Mouse (Mus musculus) E14TG2a.4 (cell line): ENCODE measurements around the gene Olfr51.

ENCODE experiments used
- CTCF ChIP-seq: conservative IDR thresholded peaks from 2 replicates; pipeline ENCODE4 v1.5.1; 2014; ENCODE audit warnings: low read length
- NANOG ChIP-seq: IDR thresholded peaks from 2 replicates; pipeline ENCODE4 v1.6.1; 2014; ENCODE audit warnings: borderline replicate concordance, low read length, mixed read lengths
- POU5F1 ChIP-seq: IDR thresholded peaks from 2 replicates; pipeline ENCODE4 v1.6.1; 2014; ENCODE audit warnings: low read length, borderline replicate concordance

DNA sequence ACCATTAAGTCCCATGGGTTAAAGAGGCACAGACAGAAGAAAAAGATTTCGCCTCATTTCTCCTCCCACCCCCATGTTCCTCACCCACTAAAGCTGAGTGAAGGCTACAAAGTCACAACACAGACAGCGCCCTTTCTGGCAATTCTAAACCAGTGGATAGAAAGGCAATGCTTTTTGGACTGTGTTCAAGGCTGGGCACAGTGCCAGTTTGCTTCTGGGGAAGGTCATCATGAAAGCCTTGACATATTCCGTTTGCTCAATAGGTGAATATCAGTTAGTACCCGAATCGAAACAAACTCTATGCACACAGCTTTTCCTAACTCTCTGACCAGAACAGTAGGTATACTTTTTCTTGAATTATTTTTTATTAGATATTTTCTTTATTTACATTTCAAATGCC lies 8.4 kb downstream of the Olfr51 start:
- no peak for TF ChIP-seq CTCF
- no peak for TF ChIP-seq NANOG
- TF ChIP-seq POU5F1: no peak
